Mouse (Mus musculus) myocyte (in vitro differentiated cells): Measurements from ENCODE around the gene Lancl3. TPM values are rescaled to one million over a fixed set of nuclear protein-coding genes. Genes with fewer than 3 reads are reported as not detected.
"Not testable (repeated sequence)": the region's sequence is repeated elsewhere in the genome, so short reads cannot be mapped to it uniquely, and the experiment has no call there.

Source experiments
- H3K27me3 ChIP-seq: one replicate; pipeline ENCODE4 v1.6.1; 2011; ENCODE audit not compliant: control insufficient read depth, insufficient read depth, insufficient read length
- H3K36me3 ChIP-seq: one replicate; pipeline ENCODE4 v1.6.1; 2011; ENCODE audit not compliant: control insufficient read depth, insufficient read depth
- H3K4me2 ChIP-seq: one replicate; pipeline ENCODE4 v1.6.1; 2011; ENCODE audit warnings: low read depth, control low read depth
- H3K4me3 ChIP-seq: one replicate; pipeline ENCODE4 v1.5.1; 2011; ENCODE audit warnings: mild to moderate bottlenecking, control low read depth, moderate library complexity
- H3K79me2 ChIP-seq: one replicate; pipeline ENCODE4 v1.6.1; 2011; ENCODE audit not compliant: control insufficient read depth, insufficient read depth
- H3ac ChIP-seq: one replicate; pipeline ENCODE4 v1.6.1; 2011; ENCODE audit not compliant: control insufficient read depth, insufficient read length
- CEBPB ChIP-seq: IDR thresholded peaks from 2 replicates; pipeline ENCODE4 v1.6.1; 2011; ENCODE audit warnings: mild to moderate bottlenecking, moderate library complexity; ENCODE audit not compliant: poor library complexity, insufficient read depth, severe bottlenecking
- E2F4 ChIP-seq: IDR thresholded peaks from one replicate; pipeline ENCODE4 v1.6.1; 2011; ENCODE audit warnings: mild to moderate bottlenecking, control low read depth, moderate library complexity; ENCODE audit not compliant: insufficient read depth
- MAX ChIP-seq: IDR thresholded peaks from one replicate; pipeline ENCODE4 v1.6.1; 2011; ENCODE audit warnings: low read depth, mild to moderate bottlenecking, control low read depth
- MYOG ChIP-seq, 3 experiments: IDR thresholded peaks; one replicate each; pipeline ENCODE4 v1.6.1; 2011; ENCODE audit warnings: control low read depth in 2 of 3, low read depth in 2 of 3, mild to moderate bottlenecking in 2 of 3; ENCODE audit not compliant: insufficient read length in 2 of 3, control insufficient read depth in 1 of 3, insufficient read depth in 1 of 3
- REST ChIP-seq: IDR thresholded peaks from one replicate; pipeline ENCODE4 v1.6.1; 2011; ENCODE audit warnings: mild to moderate bottlenecking, control low read depth, moderate library complexity; ENCODE audit not compliant: insufficient read depth, insufficient read length
- TCF12 ChIP-seq: IDR thresholded peaks from one replicate; pipeline ENCODE4 v1.6.1; 2011; ENCODE audit warnings: mild to moderate bottlenecking, control low read depth; ENCODE audit not compliant: poor library complexity, insufficient read depth, severe bottlenecking
- TCF3 ChIP-seq: IDR thresholded peaks from one replicate; pipeline ENCODE4 v1.6.1; 2011; ENCODE audit warnings: low read depth, control low read depth; ENCODE audit not compliant: insufficient read length
- polyA plus RNA-seq: library from polyadenylated mRNA; unstranded; fragments of >200 nt; fragmentation: generic; extraction: Trizol; gene quantifications from one replicate; pipeline ENCODE4 v1.2.1, GENCODE M21; 2012; ENCODE audit warnings: missing spikeins

Gene Lancl3
- polyA plus RNA-seq, 1 experiment, result 0.37 TPM

GRCm38 (mm10) chrX:9303455-9303854 lies 103.8 kb downstream of the Lancl3 start:
- no peak overlapping the region for H3K4me2 ChIP-seq
- H3ac ChIP-seq, result no peak overlapping the region
- no peak overlapping the region for H3K4me3 ChIP-seq
- no peaks in the 10 kb centered on the region for H3K79me2 ChIP-seq
- no peaks in the 10 kb centered on the region for H3K36me3 ChIP-seq
- TF ChIP-seq MAX (no peak), CEBPB (no peak), TCF12 (no peak), MYOG (IDR thresholded peaks at IDR 0.05; ENCODE audit: control insufficient read depth in 1 of 3, insufficient read depth in 1 of 3, insufficient read length in 2 of 3, low read depth in 2 of 3) (no peak), E2F4 (no peak), TCF3 (no peak), REST (no peak)
- no peaks in the 10 kb centered on the region for H3K27me3 ChIP-seq

DNA sequence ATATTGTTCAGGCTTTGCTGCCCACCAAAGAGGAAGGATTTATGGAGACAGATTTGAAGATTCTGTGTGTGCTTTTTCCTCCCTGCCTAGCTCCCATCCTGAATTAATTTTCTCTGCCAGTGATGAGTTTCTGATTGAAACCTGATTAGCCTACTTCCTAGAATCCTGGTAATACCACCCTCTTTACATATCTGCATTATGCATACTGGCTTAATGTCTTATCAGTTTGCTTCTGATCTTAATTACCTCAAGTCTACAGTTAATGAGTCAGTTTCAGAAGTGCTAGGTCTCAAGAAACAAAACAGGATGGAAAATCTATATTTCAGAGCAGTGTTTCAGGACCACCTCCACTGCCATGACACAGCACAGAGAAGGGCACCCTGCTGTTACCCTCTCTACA lies 116.8 kb downstream of the Lancl3 start:
- not testable (repeated sequence) for H3K4me2 ChIP-seq, H3K79me2 ChIP-seq, H3ac ChIP-seq, H3K36me3 ChIP-seq, H3K27me3 ChIP-seq, H3K4me3 ChIP-seq

Other genes with a start within 250 kb of the Lancl3 start
- gene Fthl17b, start 236.9 kb upstream of the Lancl3 start, polyA plus RNA-seq, result not detected
- not detected for gene Fthl17c, start 223.3 kb upstream of the Lancl3 start, polyA plus RNA-seq
- not detected for gene Fthl17d, start 213.1 kb upstream of the Lancl3 start, polyA plus RNA-seq
- gene Fthl17e, start 166.4 kb upstream of the Lancl3 start, polyA plus RNA-seq, result not detected
- not detected for gene Fthl17f, start 136.9 kb upstream of the Lancl3 start, polyA plus RNA-seq
- gene 4930402K13Rik, start 95.3 kb upstream of the Lancl3 start, polyA plus RNA-seq, result not detected
- gene Gm14862, start 57.0 kb downstream of the Lancl3 start, polyA plus RNA-seq, result not detected
- 0.05 TPM for gene Xk, start 72.9 kb downstream of the Lancl3 start, polyA plus RNA-seq
- not detected for gene H2al1m, start 83.9 kb downstream of the Lancl3 start, polyA plus RNA-seq
- not detected for gene H2al1k, start 150.7 kb downstream of the Lancl3 start, polyA plus RNA-seq